Mouse (Mus musculus): ENCODE data around the gene Gm9507. TPM values are rescaled to one million over a fixed set of nuclear protein-coding genes. Genes with fewer than 3 reads are reported as not detected.

The Gm9507 gene
- not detected for total RNA-seq (2023)

DNA sequence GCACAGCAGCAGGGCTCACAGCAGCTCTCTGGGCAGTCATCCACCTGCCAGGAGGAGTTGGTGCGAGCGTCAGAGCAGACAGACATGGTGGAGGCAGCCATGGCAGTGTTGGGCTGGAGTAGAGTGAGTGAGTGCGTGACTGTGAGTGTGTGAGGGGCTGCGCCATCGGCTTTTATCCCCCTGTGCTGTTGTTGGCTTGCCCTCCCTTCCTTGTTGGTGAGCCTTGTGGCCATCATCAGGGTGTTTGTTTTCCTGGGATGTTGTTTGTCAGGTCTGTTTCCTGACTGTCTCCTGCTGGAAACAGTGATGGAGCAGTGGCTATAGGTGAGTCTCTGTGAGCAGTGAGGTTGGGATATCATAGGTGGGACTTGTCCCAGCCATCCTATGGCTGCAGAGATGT lies at the start of gene Gm9507:
Gene Gm9507, minus strand, starts transcription at position 101 of the 400 bp plus-strand sequence.

DNA sequence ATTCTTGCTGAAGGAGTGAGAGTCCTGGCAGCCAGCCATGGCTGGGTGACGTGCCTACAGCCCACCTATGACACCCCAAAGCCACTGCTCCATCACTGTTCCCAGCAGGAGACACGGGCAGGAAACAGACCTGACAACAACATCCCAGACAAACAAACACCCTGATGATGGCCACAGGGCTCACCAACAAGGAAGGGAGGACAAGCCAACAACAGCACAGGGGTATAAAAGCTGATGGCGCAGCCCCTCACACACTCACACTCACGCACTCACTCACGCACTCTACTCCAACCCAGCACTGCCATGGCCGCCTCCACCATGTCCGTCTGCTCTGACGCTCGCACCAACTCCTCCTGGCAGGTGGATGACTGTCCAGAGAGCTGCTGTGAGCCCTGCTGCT lies 40.9 kb upstream of the Gm9507 start, which contains the start of gene Gm10318:
Gene Gm10318, plus strand, starts transcription at position 301 of the 400 bp plus-strand sequence.

DNA sequence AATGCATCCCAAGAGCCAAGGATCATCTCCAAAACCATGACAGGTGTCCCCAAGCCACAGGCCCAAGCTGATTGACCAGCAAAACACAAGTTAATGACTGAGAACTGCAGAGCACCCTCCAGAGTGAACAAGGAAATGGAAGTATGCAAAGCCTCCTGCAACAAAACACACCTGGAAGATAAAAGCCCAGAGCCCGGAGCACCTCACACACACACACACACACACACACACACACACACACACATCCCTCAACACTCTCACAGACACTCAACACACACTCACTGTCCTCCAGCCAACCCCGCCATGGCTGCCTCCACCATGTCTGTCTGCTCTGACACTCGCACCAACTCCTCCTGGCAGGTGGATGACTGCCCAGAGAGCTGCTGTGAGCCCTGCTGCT lies 34.9 kb upstream of the Gm9507 start, which contains the start of gene Gm36176:
Gene Gm36176, plus strand, starts transcription at position 301 of the 400 bp plus-strand sequence.

DNA sequence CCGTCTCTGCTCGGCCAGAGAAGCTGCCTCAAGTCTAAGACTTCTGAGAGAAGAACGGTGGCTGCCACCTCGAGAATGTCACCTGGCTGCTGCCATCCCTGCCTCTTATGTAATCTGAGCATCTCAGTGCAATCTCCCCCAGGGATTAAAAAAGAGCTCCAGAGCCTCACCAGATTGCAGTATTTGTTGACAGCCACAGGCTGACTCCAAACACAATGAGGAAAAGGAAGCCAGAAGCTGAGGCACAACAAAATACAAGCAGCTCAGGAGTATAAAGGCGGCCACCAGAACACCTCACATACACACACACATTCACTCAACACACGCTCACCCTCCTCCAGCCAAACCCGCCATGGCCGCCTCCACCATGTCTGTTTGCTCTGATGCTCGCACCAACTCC lies 24.0 kb upstream of the Gm9507 start, which contains the start of gene Krtap10-10:
Gene Krtap10-10, plus strand, starts transcription at position 301 of the 400 bp plus-strand sequence.

DNA sequence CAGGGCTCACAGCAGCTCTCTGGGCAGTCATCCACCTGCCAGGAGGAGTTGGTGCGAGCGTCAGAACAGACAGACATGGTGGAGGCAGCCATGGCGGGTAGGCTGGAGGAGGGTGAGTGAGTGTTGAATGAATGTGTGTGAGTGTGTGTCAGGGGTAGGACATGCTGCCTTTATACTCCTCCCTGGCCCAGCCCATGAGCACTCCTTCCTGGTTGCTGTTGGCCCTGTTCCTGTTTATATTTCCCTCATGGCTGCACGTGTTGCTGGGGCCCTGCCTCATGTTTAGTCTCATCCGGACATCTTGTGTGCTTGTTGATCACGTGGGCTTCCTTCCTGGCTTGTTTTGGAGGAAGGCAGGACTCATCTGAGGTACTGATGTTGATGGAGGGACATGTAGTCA lies 15.3 kb upstream of the Gm9507 start, which contains the start of gene Krtap10-4:
Gene Krtap10-4, minus strand, starts transcription at position 145 of the 400 bp plus-strand sequence.

DNA sequence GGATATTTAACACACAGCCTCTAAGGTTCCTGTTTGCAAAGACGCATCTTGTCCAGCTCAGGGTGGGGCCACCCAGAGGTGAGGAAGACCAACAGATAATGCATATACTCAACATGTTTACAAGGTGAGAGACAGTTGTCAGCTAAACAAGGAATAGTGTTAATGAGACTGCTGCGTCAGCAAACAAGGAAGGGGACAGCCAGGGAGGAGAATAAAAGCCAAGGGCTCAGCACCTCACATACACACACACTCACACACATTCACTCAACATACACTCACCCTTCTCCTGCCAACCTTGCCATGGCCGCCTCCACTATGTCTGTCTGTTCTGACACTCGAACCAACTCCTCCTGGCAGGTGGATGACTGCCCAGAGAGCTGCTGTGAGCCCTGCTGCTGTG lies 2.7 kb upstream of the Gm9507 start, which contains the start of gene Gm2696:
Gene Gm2696, plus strand, starts transcription at position 301 of the 400 bp plus-strand sequence.

DNA sequence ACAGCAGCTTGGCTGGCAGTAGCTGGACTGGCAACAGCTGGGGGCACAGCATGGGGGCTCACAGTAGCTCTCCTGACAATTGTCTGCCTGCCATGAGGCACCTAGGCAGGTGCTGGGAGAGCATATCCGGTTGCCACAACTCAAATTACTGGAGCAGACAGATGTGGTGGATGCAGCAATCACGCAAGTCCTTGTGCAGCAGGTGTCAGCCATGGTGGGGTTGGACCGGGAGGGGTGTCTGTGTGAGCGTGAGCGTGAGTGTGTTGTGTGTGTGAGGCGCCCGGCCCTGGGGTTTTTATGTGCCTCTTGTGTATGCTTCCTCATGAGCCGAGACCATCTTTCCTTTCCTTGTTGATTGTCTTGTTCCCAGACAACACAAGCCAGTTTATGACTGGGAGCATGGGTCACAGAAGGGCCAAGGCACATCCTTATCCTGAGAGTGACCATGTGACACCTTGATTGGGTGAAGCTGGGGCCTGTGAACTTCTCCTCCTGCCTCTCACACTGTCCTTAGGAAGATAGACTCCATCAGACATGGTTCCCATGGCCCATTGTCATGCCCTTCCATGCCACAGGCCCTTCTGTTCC lies 12.6 kb downstream of the Gm9507 start, which contains the start of gene Gm19668:
Gene Gm19668, minus strand, starts transcription at position 213 of the 588 bp plus-strand sequence.

DNA sequence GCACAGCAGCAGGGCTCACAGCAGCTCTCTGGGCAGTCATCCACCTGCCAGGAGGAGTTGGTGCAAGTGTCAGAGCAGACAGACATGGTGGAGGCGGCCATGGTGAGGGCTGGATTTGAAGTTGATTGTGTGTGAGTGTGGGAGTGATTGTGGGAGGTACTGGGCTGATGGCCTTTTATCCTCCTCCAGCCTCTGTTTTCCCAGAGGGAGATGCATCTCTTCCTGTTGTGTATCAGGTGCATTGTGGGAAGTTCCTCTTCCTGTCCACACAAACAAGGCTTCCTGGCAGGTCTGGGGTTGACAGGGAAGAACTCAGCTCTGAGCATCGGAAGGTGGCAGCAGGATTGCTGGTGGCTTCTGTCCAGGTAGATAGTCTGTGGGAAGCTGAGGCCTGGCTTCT lies 16.7 kb downstream of the Gm9507 start, which contains the start of gene Gm9639:
Gene Gm9639, minus strand, starts transcription at position 101 of the 400 bp plus-strand sequence.

DNA sequence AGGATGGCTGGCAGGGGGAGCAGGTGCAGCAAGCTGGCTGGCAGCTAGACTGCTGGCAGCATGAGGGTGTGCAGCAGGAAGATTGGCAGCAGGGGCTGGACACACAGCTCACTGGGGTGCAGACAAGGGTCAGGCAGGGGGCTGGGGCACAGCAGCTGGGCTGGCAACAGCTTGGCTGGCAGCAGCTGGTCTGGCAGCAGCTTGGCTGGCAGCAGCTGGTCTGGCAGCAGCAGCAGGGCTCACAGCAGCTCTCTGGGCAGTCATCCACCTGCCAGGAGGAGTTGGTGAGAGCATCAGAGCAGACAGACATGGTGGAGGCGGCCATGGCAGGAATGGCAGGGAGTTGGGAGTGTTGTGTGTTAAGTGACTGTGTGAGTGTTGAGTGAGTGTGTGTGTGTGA lies 23.8 kb downstream of the Gm9507 start, which contains the start of gene Gm7137:
Gene Gm7137, minus strand, starts transcription at position 325 of the 400 bp plus-strand sequence.

DNA sequence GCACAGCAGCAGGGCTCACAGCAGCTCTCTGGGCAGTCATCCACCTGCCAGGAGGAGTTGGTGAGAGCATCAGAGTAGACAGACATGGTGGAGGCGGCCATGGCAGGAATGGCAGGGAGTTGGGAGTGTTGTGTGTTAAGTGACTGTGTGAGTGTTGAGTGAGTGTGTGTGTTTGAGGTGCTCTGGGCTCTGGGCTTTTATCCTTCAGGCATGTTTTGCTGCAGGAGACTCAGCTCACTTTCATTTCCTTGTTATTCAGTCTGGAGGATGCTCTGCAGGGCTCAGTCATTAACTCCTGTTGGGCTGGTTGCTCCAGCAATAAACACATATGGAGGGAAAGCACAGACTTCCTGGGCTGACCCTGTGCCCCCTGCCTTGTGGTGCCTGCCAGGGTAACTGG lies 29.2 kb downstream of the Gm9507 start, which contains the start of gene Gm3250:
Gene Gm3250, minus strand, starts transcription at position 101 of the 400 bp plus-strand sequence.

DNA sequence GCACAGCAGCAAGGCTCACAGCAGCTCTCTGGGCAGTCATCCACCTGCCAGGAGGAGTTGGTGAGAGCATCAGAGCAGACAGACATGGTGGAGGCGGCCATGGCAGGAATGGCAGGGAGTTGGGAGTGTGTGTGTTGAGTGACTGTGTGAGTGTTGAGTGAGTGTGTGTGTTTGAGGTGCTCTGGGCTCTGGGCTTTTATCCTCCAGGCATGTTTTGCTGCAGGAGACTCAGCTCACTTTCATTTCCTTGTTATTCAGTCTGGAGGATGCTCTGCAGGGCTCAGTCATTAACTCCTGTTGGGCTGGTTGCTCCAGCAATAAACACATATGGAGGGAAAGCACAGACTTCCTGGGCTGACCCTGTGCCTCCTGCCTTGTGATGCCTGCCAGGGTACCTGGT lies 34.8 kb downstream of the Gm9507 start, which contains the start of gene Gm7138:
Gene Gm7138, minus strand, starts transcription at position 101 of the 400 bp plus-strand sequence.

DNA sequence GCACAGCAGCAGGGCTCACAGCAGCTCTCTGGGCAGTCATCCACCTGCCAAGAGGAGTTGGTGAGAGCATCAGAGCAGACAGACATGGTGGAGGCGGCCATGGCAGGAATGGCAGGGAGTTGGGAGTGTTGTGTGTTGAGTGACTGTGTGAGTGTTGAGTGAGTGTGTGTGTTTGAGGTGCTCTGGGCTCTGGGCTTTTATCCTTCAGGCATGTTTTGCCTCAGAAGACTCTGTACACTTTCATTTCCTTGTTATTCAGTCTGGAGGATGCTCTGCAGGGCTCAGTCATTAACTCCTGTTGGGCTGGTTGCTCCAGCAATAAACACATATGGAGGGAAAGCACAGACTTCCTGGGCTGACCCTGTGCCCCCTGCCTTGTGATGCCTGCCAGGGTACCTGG lies 40.4 kb downstream of the Gm9507 start, which contains the start of gene Gm3238:
Gene Gm3238, minus strand, starts transcription at position 101 of the 400 bp plus-strand sequence.

Other genes with a start within 250 kb of the Gm9507 start
- gene Pttg1ip, start 230.1 kb downstream of the Gm9507 start, total RNA-seq (2023), result 10 to 100 TPM; 70.5 to 75.8 TPM
- gene Sumo3, start 205.7 kb downstream of the Gm9507 start, total RNA-seq (2023), result 10 to 100 TPM; 54.9 to 60.9 TPM
- 1 to 10 TPM in 1 of 2 experiments, not detected in 1; 4.6 TPM for gene Gm49325, start 205.6 kb downstream of the Gm9507 start, total RNA-seq (2023)
- gene Ube2g2, start 189.6 kb downstream of the Gm9507 start, total RNA-seq (2023), result 10 to 100 TPM; 34.3 to 36.2 TPM
- not detected for gene Tspear, start 125.3 kb downstream of the Gm9507 start, total RNA-seq (2023)
- gene Gm19402, start 121.1 kb downstream of the Gm9507 start, total RNA-seq (2023), result not detected
- not detected for gene Gm9508, start 114.6 kb downstream of the Gm9507 start, total RNA-seq (2023)
- not detected for gene Gm10272, start 105.2 kb downstream of the Gm9507 start, total RNA-seq (2023)
- not detected for gene Gm10024, start 100.4 kb downstream of the Gm9507 start, total RNA-seq (2023)
- gene Gm10142, start 96.0 kb downstream of the Gm9507 start, total RNA-seq (2023), result not detected
- not detected for gene Krtap12-1, start 91.2 kb downstream of the Gm9507 start, total RNA-seq (2023)
- not detected for gene Gm10100, start 85.4 kb downstream of the Gm9507 start, total RNA-seq (2023)
- gene Gm18596, start 69.2 kb downstream of the Gm9507 start, total RNA-seq (2023), result not detected
- not detected for gene Gm9736, start 60.5 kb downstream of the Gm9507 start, total RNA-seq (2023)
- not detected for gene Gm3233, start 52.2 kb downstream of the Gm9507 start, total RNA-seq (2023)
- gene Gm3238, start 40.5 kb downstream of the Gm9507 start, total RNA-seq (2023), result not detected
- not detected for gene Gm7138, start 34.9 kb downstream of the Gm9507 start, total RNA-seq (2023)
- not detected for gene Gm3250, start 29.3 kb downstream of the Gm9507 start, total RNA-seq (2023)
- not detected for gene Gm7137, start 23.6 kb downstream of the Gm9507 start, total RNA-seq (2023)
- gene Gm9639, start 16.8 kb downstream of the Gm9507 start, total RNA-seq (2023), result not detected
- gene Gm19668, start 12.7 kb downstream of the Gm9507 start, total RNA-seq (2023), result not detected
- gene Gm2696, start 2.8 kb upstream of the Gm9507 start, total RNA-seq (2023), result not detected
- not detected for gene Krtap10-4, start 15.3 kb upstream of the Gm9507 start, total RNA-seq (2023)
- not detected for gene Krtap10-10, start 24.1 kb upstream of the Gm9507 start, total RNA-seq (2023)
- not detected for gene Gm36176, start 35.0 kb upstream of the Gm9507 start, total RNA-seq (2023)
- gene Gm10318, start 41.0 kb upstream of the Gm9507 start, total RNA-seq (2023), result not detected
- gene Gm3285, start 50.1 kb upstream of the Gm9507 start, total RNA-seq (2023), result not detected
- gene Lrrc3, start 90.7 kb upstream of the Gm9507 start, total RNA-seq (2023), result under 1 TPM in 1 of 2 experiments, not detected in 1; 0.15 TPM
- 100 to 1,000 TPM; 232 to 259 TPM for gene Trpm2, start 158.7 kb upstream of the Gm9507 start, total RNA-seq (2023)
- gene 1810043G02Rik, start 166.7 kb upstream of the Gm9507 start, total RNA-seq (2023), result 1 to 10 TPM; 7.1 to 8.8 TPM
- 10 to 100 TPM; 27.1 to 40.2 TPM for gene Pfkl, start 198.2 kb upstream of the Gm9507 start, total RNA-seq (2023)
- 1 to 10 TPM; 1.4 to 1.8 TPM for gene Dnmt3l, start 230.1 kb upstream of the Gm9507 start, total RNA-seq (2023)
- not detected for gene Aire, start 231.8 kb upstream of the Gm9507 start, total RNA-seq (2023)